ENCODE assay signal across 15 mouse cellular contexts in genomic region chr1:67122797-67123196, GRCm38 (mm10). TPM values are rescaled to one million over a fixed set of nuclear protein-coding genes. Genes with fewer than 3 reads are reported as not detected.
"Had no signal": no experiment of that assay in that cellular context is flagged by ENCODE, and none has a peak within 500 bp of the region (broad histone marks: within the 10 kb centered on the region; RNA-seq: fewer than 3 reads in every experiment).

TSS of gene Cps1 (plus strand) at chr1:67123026.

- H3K4me3 ChIP-seq: limb, embryonic 13.5 days; midbrain, embryonic 10.5 days; myocyte; neural tube, embryonic 15.5 days had no signal

- H3K4me1 ChIP-seq: limb, embryonic 13.5 days; midbrain, embryonic 10.5 days; neural tube, embryonic 15.5 days had no signal

- H3K27ac ChIP-seq: limb, embryonic 13.5 days; liver, embryonic 14.5 days; midbrain, embryonic 10.5 days; neural tube, embryonic 15.5 days had no signal

- H3K9ac ChIP-seq: limb, embryonic 13.5 days; liver, embryonic 14.5 days; neural tube, embryonic 15.5 days had no signal

- H3K36me3 ChIP-seq: limb, embryonic 13.5 days; midbrain, embryonic 10.5 days; neural tube, embryonic 15.5 days had no signal

- H3K27me3 ChIP-seq: limb, embryonic 13.5 days; neural tube, embryonic 15.5 days had no signal

- H3K4me2 ChIP-seq: limb, embryonic 13.5 days; neural tube, embryonic 15.5 days had no signal

- H3K9me3 ChIP-seq: limb, embryonic 13.5 days; midbrain, embryonic 10.5 days; neural tube, embryonic 15.5 days had no signal

- DNase-seq: kidney, adult 11 months; kidney, postnatal 10 days; kidney, postnatal 4 days; left cerebral cortex, postnatal 4 days; lung, postnatal 36 days; midbrain, embryonic 14.5 days; right cerebral cortex, adult 18-20 months; right cerebral cortex, postnatal 25 days; thymus, postnatal 4 days had no signal

RNA-seq across cellular contexts. Expression of gene Cps1, which starts in this region (rescaled TPM):
- total RNA-seq: megakaryocyte progenitor cell, adult 5-6 weeks had no signal
- polyA plus RNA-seq: midbrain, embryonic 10.5 days had no signal
